Mouse (Mus musculus) lung, embryonic 16.5 days (tissue): ENCODE results near the gene Cyp2e1. TPM values are rescaled to one million over a fixed set of nuclear protein-coding genes. Genes with fewer than 3 reads are reported as not detected.

Experiments used
- ATAC-seq: fragments of 200-750 bp; cut with Nextera tagmentation; 2 replicates; pipeline ENCODE4 v1.8.0; 2017; ENCODE audit warnings: low read depth, mild to moderate bottlenecking, moderate library complexity
- H3K27ac ChIP-seq: fragments of 300-500 bp; sonication (generic); 2 replicates; pipeline ENCODE4 v1.5.1; 2014; ENCODE audit warnings: mild to moderate bottlenecking, control low read depth, low read length
- H3K27me3 ChIP-seq: fragments of 300-500 bp; sonication (generic); 2 replicates; pipeline ENCODE4 v1.6.1; 2014; ENCODE audit warnings: low read depth, low read length, mixed read lengths; ENCODE audit not compliant: control insufficient read depth, insufficient read depth
- H3K36me3 ChIP-seq: fragments of 300-500 bp; sonication (generic); 2 replicates; pipeline ENCODE4 v1.6.1; 2014; ENCODE audit warnings: low read length; ENCODE audit not compliant: control insufficient read depth, insufficient read depth
- H3K4me1 ChIP-seq: fragments of 300-500 bp; sonication (generic); replicated peaks from 2 replicates; pipeline ENCODE4 v1.6.1; 2014; ENCODE audit warnings: low read length, mixed read lengths; ENCODE audit not compliant: control insufficient read depth, insufficient read depth
- H3K4me2 ChIP-seq: fragments of 300-500 bp; sonication (generic); 2 replicates; pipeline ENCODE4 v1.6.1; 2014; ENCODE audit warnings: low read depth, low read length, control low read depth
- H3K4me3 ChIP-seq: fragments of 300-500 bp; sonication (generic); 2 replicates; pipeline ENCODE4 v1.5.1; 2014; ENCODE audit warnings: mild to moderate bottlenecking, low read length, control low read depth
- H3K9ac ChIP-seq: fragments of 300-500 bp; sonication (generic); 2 replicates; pipeline ENCODE4 v1.6.1; 2014; ENCODE audit warnings: low read length, control low read depth
- H3K9me3 ChIP-seq: fragments of 300-500 bp; sonication (generic); 2 replicates; pipeline ENCODE4 v1.6.1; 2016; ENCODE audit warnings: low read length; ENCODE audit not compliant: control insufficient read depth
- WGBS: fragments of 180-500 bp; shearing (Covaris S2); extraction: QIAGEN DNeasy Blood & Tissue Kit; methylation state at CpG from one replicate; pipeline ENCODE4 v1.1.7; 2014; 5-methylcytosine and 5-hydroxymethylcytosine counted together
- polyA plus RNA-seq: library from polyadenylated mRNA; unstranded; fragments of >200 nt; fragmentation: Nextera tagmentation; extraction: Ambion mirVana; gene quantifications from 2 replicates; pipeline ENCODE4 v1.2.1, GENCODE M21; 2015

Cyp2e1 gene
- polyA plus RNA-seq, 1 experiment from 2014 or later = 0.43 TPM

DNA sequence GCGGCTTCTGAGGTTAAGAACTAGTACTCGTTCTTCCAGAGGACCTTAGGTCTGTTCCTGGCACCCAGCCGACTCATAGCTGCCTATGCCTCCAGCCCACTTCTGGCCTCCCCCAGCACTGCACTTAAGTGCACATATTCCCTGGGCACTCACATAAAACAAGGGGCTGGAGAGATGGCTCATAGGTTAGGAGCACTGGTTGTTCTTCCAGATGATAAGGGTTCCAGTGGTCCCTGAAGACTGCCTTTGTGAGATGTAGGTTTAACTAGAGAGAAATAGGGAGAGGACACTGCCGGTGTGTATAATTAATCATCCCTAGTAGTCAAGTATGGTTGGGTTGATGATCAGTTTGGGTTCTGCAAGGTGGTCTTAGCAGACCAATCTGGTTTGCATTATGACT, 59.2 kb downstream of the Cyp2e1 start:
- Histone ChIP-seq H3K36me3 (no peaks in the 10 kb centered on the region), H3K9ac (no peak overlapping the region), H3K27ac (no peak overlapping the region), H3K27me3 (no peaks in the 10 kb centered on the region), H3K9me3 (no peaks in the 10 kb centered on the region), H3K4me2 (no peak overlapping the region), H3K4me3 (no peak overlapping the region), H3K4me1 (no peaks in the 10 kb centered on the region; the same call in 1 of the 2 replicates)
- WGBS = 87% methylated on average over 4 of the region's 4 CpGs
- ATAC-seq = no peak

Other genes with a start within 250 kb of the Cyp2e1 start
- not detected in 2 replicates for gene Olfr538, start 195.9 kb upstream of the Cyp2e1 start, polyA plus RNA-seq
- gene Olfr46, start 162.5 kb upstream of the Cyp2e1 start, polyA plus RNA-seq = not detected in 2 replicates
- gene Olfr61, start 134.8 kb upstream of the Cyp2e1 start, polyA plus RNA-seq = not detected in 2 replicates
- gene Olfr53, start 117.3 kb upstream of the Cyp2e1 start, polyA plus RNA-seq = not detected in 2 replicates
- not detected in 2 replicates for gene Olfr539, start 103.8 kb upstream of the Cyp2e1 start, polyA plus RNA-seq
- gene Olfr45, start 81.8 kb upstream of the Cyp2e1 start, polyA plus RNA-seq = not detected in 2 replicates
- not detected in 2 replicates for gene Olfr541, start 66.5 kb upstream of the Cyp2e1 start, polyA plus RNA-seq
- gene Syce1, start 24.1 kb downstream of the Cyp2e1 start, polyA plus RNA-seq = 0.24 and 0.40 TPM in 2 replicates
- gene Zfp941, start 58.4 kb downstream of the Cyp2e1 start, polyA plus RNA-seq = 0.38 and 0.74 TPM in 2 replicates
- gene Urah, start 71.3 kb downstream of the Cyp2e1 start, polyA plus RNA-seq = 5.5 and 9.7 TPM in 2 replicates
- gene Scgb1c1, start 81.8 kb downstream of the Cyp2e1 start, polyA plus RNA-seq = 0.39 TPM in 1 of 2 replicates, not detected in the other
- not detected in 2 replicates for gene Odf3, start 84.1 kb downstream of the Cyp2e1 start, polyA plus RNA-seq
- not detected in 2 replicates for gene Gm45785, start 92.6 kb downstream of the Cyp2e1 start, polyA plus RNA-seq
- 59.0 and 64.3 TPM in 2 replicates for gene Ric8a, start 93.2 kb downstream of the Cyp2e1 start, polyA plus RNA-seq
- 40.3 and 44.2 TPM in 2 replicates for gene Bet1l, start 93.8 kb downstream of the Cyp2e1 start, polyA plus RNA-seq
- gene Psmd13, start 118.2 kb downstream of the Cyp2e1 start, polyA plus RNA-seq = 211 and 213 TPM in 2 replicates
- gene Sirt3, start 118.6 kb downstream of the Cyp2e1 start, polyA plus RNA-seq = 23.5 and 25.4 TPM in 2 replicates
- 10.0 and 14.1 TPM in 2 replicates for gene Cox8b, start 136.7 kb downstream of the Cyp2e1 start, polyA plus RNA-seq
- gene Nlrp6, start 157.2 kb downstream of the Cyp2e1 start, polyA plus RNA-seq = 0.16 and 0.88 TPM in 2 replicates
- gene Pgghg, start 177.7 kb downstream of the Cyp2e1 start, polyA plus RNA-seq = 20.5 and 23.4 TPM in 2 replicates
- gene Ifitm5, start 186.6 kb downstream of the Cyp2e1 start, polyA plus RNA-seq = 2.8 and 6.6 TPM in 2 replicates
- gene Gm45717, start 192.2 kb downstream of the Cyp2e1 start, polyA plus RNA-seq = 0.67 TPM in 1 of 2 replicates, not detected in the other
- gene Ifitm2, start 192.2 kb downstream of the Cyp2e1 start, polyA plus RNA-seq = 949 and 984 TPM in 2 replicates
- 38.8 and 49.1 TPM in 2 replicates for gene Ifitm1, start 203.5 kb downstream of the Cyp2e1 start, polyA plus RNA-seq
- 262 and 316 TPM in 2 replicates for gene Ifitm3, start 247.0 kb downstream of the Cyp2e1 start, polyA plus RNA-seq